Mouse (Mus musculus) thymus, postnatal 10 days (tissue): ENCODE data around the gene Slit3.

ENCODE experiments used
- DNase-seq, 2 experiments: peaks; one replicate each; pipeline ENCODE4 v3.0.0; 2021; ENCODE audit warnings: low spot score in 2 of 2

Gene Slit3

GRCm38 (mm10) chr11:35196777-35197176 lies 75.8 kb downstream of the Slit3 start:
- no peak for DNase-seq

GRCm38 (mm10) chr11:35198537-35199088 lies 77.6 kb downstream of the Slit3 start:
- no peak for DNase-seq

- no peak for DNase-seq
Measured at GRCm38 (mm10) chr11:35202332-35202731, 81.3 kb downstream of the Slit3 start.

GRCm38 (mm10) chr11:35203673-35204072 lies 82.6 kb downstream of the Slit3 start:
- DNase-seq = no peak

- no peak for DNase-seq
Measured at GRCm38 (mm10) chr11:35204084-35204483, 83.1 kb downstream of the Slit3 start.

- no peak for DNase-seq
Measured at GRCm38 (mm10) chr11:35210728-35211682, 90.0 kb downstream of the Slit3 start.

- no peak for DNase-seq
Measured at GRCm38 (mm10) chr11:35224025-35224424, 103.0 kb downstream of the Slit3 start.

- DNase-seq = no peak
Measured at GRCm38 (mm10) chr11:35231361-35232090, 110.5 kb downstream of the Slit3 start.

GRCm38 (mm10) chr11:35232321-35232720 lies 111.3 kb downstream of the Slit3 start:
- DNase-seq = no peak

- no peak for DNase-seq
Measured at GRCm38 (mm10) chr11:35241379-35241778, 120.4 kb downstream of the Slit3 start.

- no peak for DNase-seq
Measured at GRCm38 (mm10) chr11:35243597-35243996, 122.6 kb downstream of the Slit3 start.

- no peak for DNase-seq
Measured at GRCm38 (mm10) chr11:35244526-35244925, 123.5 kb downstream of the Slit3 start.

GRCm38 (mm10) chr11:35246623-35247022 lies 125.6 kb downstream of the Slit3 start:
- no peak for DNase-seq

- DNase-seq = no peak
Measured at GRCm38 (mm10) chr11:35248088-35248487, 127.1 kb downstream of the Slit3 start.

GRCm38 (mm10) chr11:35250871-35251418 lies 129.9 kb downstream of the Slit3 start:
- no peak for DNase-seq

- no peak for DNase-seq
Measured at GRCm38 (mm10) chr11:35251910-35252309, 130.9 kb downstream of the Slit3 start.

GRCm38 (mm10) chr11:35257351-35257750 lies 136.3 kb downstream of the Slit3 start:
- DNase-seq = no peak

- no peak for DNase-seq
Measured at GRCm38 (mm10) chr11:35261562-35262087, 140.6 kb downstream of the Slit3 start.

- DNase-seq = no peak
Measured at GRCm38 (mm10) chr11:35262289-35262941, 141.4 kb downstream of the Slit3 start.

- no peak for DNase-seq
Measured at GRCm38 (mm10) chr11:35264749-35265148, 143.7 kb downstream of the Slit3 start.

- DNase-seq = no peak
Measured at GRCm38 (mm10) chr11:35270396-35270795, 149.4 kb downstream of the Slit3 start.
